Mouse (Mus musculus) heart, embryonic 10.5 days (tissue): ENCODE data around the gene Erc2. TPM values are rescaled to one million over a fixed set of nuclear protein-coding genes. Genes with fewer than 3 reads are reported as not detected.

Experiments used
- DNase-seq: peaks from one replicate; pipeline ENCODE4 v3.0.0-alpha.2; 2017; ENCODE audit warnings: low spot score
- H3K27ac ChIP-seq: fragments of 300-500 bp; sonication (generic); 2 replicates; pipeline ENCODE4 v1.5.1; 2016; ENCODE audit warnings: mild to moderate bottlenecking
- H3K27me3 ChIP-seq: fragments of 300-500 bp; sonication (generic); 2 replicates; pipeline ENCODE4 v1.6.1; 2016; ENCODE audit warnings: mild to moderate bottlenecking; ENCODE audit not compliant: poor library complexity, insufficient read depth, severe bottlenecking
- H3K36me3 ChIP-seq: fragments of 300-500 bp; sonication (generic); 2 replicates; pipeline ENCODE4 v1.6.1; 2016; ENCODE audit warnings: mild to moderate bottlenecking, moderate library complexity
- H3K4me1 ChIP-seq: fragments of 300-500 bp; sonication (generic); 2 replicates; pipeline ENCODE4 v1.6.1; 2016; ENCODE audit warnings: mild to moderate bottlenecking
- H3K4me3 ChIP-seq: fragments of 300-500 bp; sonication (generic); 2 replicates; pipeline ENCODE4 v1.5.1; 2016; ENCODE audit warnings: mild to moderate bottlenecking, moderate library complexity
- H3K9me3 ChIP-seq: fragments of 300-500 bp; sonication (generic); 2 replicates; pipeline ENCODE4 v1.6.1; 2016; ENCODE audit warnings: mild to moderate bottlenecking, moderate library complexity
- WGBS: fragments of 180-500 bp; shearing (Covaris S2); methylation state at CpG from one replicate; pipeline ENCODE4 v1.1.7; 2016; 5-methylcytosine and 5-hydroxymethylcytosine counted together
- polyA plus RNA-seq: library from polyadenylated mRNA; unstranded; fragments of >200 nt; fragmentation: Nextera tagmentation; extraction: Ambion mirVana; gene quantifications from 2 replicates; pipeline ENCODE4 v1.2.1, GENCODE M21; 2016

Gene Erc2
- polyA plus RNA-seq, 1 experiment from 2014 or later: 4.8 TPM

GRCm38 (mm10) chr14:27823897-27824296 is 201.7 kb downstream of the Erc2 start:
- DNase-seq: no peak
- Histone ChIP-seq H3K27me3 (no peaks in the 10 kb centered on the region), H3K36me3 (no peaks in the 10 kb centered on the region), H3K4me1 (no peaks in the 10 kb centered on the region), H3K27ac (no peak overlapping the region), H3K9me3 (no peaks in the 10 kb centered on the region), H3K4me3 (no peak overlapping the region)
- 78% methylated on average over 6 of the region's 6 CpGs for WGBS

GRCm38 (mm10) chr14:27826829-27827228 is 204.6 kb downstream of the Erc2 start:
- no peaks in the 10 kb centered on the region for H3K36me3 ChIP-seq
- H3K27me3 ChIP-seq: no peaks in the 10 kb centered on the region
- H3K27ac ChIP-seq: no peak overlapping the region
- no peak for DNase-seq
- H3K4me3 ChIP-seq: no peak overlapping the region
- WGBS: 84% methylated on average over 1 of the region's 1 CpGs
- no peaks in the 10 kb centered on the region for H3K9me3 ChIP-seq
- H3K4me1 ChIP-seq: no peaks in the 10 kb centered on the region

GRCm38 (mm10) chr14:27828089-27828488 is 205.9 kb downstream of the Erc2 start:
- no peak for DNase-seq

GRCm38 (mm10) chr14:27832196-27832595 is 210.0 kb downstream of the Erc2 start:
- WGBS: 79% methylated on average over 4 of the region's 4 CpGs
- Histone ChIP-seq H3K4me1 (no peaks in the 10 kb centered on the region), H3K27ac (no peak overlapping the region), H3K4me3 (no peak overlapping the region), H3K36me3 (no peaks in the 10 kb centered on the region), H3K27me3 (no peaks in the 10 kb centered on the region), H3K9me3 (no peaks in the 10 kb centered on the region)
- DNase-seq: no peak

More at GRCm38 (mm10) chr14:27828089-27828488, 205.9 kb downstream of the Erc2 start:
- 74% methylated on average over 2 of the region's 2 CpGs for WGBS
- Histone ChIP-seq H3K27ac (no peak overlapping the region), H3K4me1 (no peaks in the 10 kb centered on the region), H3K27me3 (no peaks in the 10 kb centered on the region), H3K4me3 (no peak overlapping the region), H3K9me3 (no peaks in the 10 kb centered on the region), H3K36me3 (no peaks in the 10 kb centered on the region)

GRCm38 (mm10) chr14:27835351-27835750 is 213.1 kb downstream of the Erc2 start:
- DNase-seq: no peak
- Histone ChIP-seq H3K9me3 (no peaks in the 10 kb centered on the region), H3K27me3 (no peaks in the 10 kb centered on the region), H3K4me3 (no peak overlapping the region), H3K36me3 (no peaks in the 10 kb centered on the region), H3K27ac (no peak overlapping the region), H3K4me1 (no peaks in the 10 kb centered on the region)
- 83% methylated on average over 1 of the region's 1 CpGs for WGBS

- DNase-seq: no peak
- Histone ChIP-seq H3K4me3 (no peak overlapping the region), H3K9me3 (no peaks in the 10 kb centered on the region), H3K4me1 (no peaks in the 10 kb centered on the region), H3K27me3 (no peaks in the 10 kb centered on the region), H3K27ac (no peak overlapping the region), H3K36me3 (no peaks in the 10 kb centered on the region)
- WGBS: 75% methylated on average over 6 of the region's 6 CpGs
Measured at GRCm38 (mm10) chr14:27837601-27838105, 215.4 kb downstream of the Erc2 start.

GRCm38 (mm10) chr14:27840120-27840519 is 217.9 kb downstream of the Erc2 start:
- 79% methylated on average over 1 of the region's 1 CpGs for WGBS
- Histone ChIP-seq H3K9me3 (no peaks in the 10 kb centered on the region), H3K4me1 (no peaks in the 10 kb centered on the region), H3K27me3 (no peaks in the 10 kb centered on the region), H3K36me3 (no peaks in the 10 kb centered on the region), H3K4me3 (no peak overlapping the region), H3K27ac (no peak overlapping the region)
- DNase-seq: no peak

- H3K4me3 ChIP-seq: no peak overlapping the region
- H3K9me3 ChIP-seq: no peaks in the 10 kb centered on the region
- no peaks in the 10 kb centered on the region for H3K36me3 ChIP-seq
- H3K27ac ChIP-seq: no peak overlapping the region
- H3K27me3 ChIP-seq: no peaks in the 10 kb centered on the region
- no peak for DNase-seq
- no peaks in the 10 kb centered on the region for H3K4me1 ChIP-seq
- 70% methylated on average over 2 of the region's 2 CpGs for WGBS
Measured at GRCm38 (mm10) chr14:27846875-27847274, 224.6 kb downstream of the Erc2 start.

- Histone ChIP-seq H3K27ac (no peak overlapping the region), H3K4me1 (no peaks in the 10 kb centered on the region), H3K9me3 (no peaks in the 10 kb centered on the region), H3K36me3 (no peaks in the 10 kb centered on the region), H3K4me3 (no peak overlapping the region), H3K27me3 (no peaks in the 10 kb centered on the region)
- no peak for DNase-seq
- 88% methylated on average over 3 of the region's 3 CpGs for WGBS
Measured at GRCm38 (mm10) chr14:27847291-27847690, 225.1 kb downstream of the Erc2 start.

- H3K36me3 ChIP-seq: no peaks in the 10 kb centered on the region
- WGBS: 82% methylated on average over 2 of the region's 2 CpGs
- H3K4me1 ChIP-seq: no peaks in the 10 kb centered on the region
- no peaks in the 10 kb centered on the region for H3K9me3 ChIP-seq
- no peak overlapping the region for H3K27ac ChIP-seq
- H3K4me3 ChIP-seq: no peak overlapping the region
- DNase-seq: no peak
- H3K27me3 ChIP-seq: no peaks in the 10 kb centered on the region
Measured at GRCm38 (mm10) chr14:27851231-27851630, 229.0 kb downstream of the Erc2 start.

- Histone ChIP-seq H3K4me3 (no peak overlapping the region), H3K4me1 (no peaks in the 10 kb centered on the region), H3K27me3 (no peaks in the 10 kb centered on the region), H3K36me3 (no peaks in the 10 kb centered on the region), H3K9me3 (no peaks in the 10 kb centered on the region), H3K27ac (no peak overlapping the region)
- no peak for DNase-seq
- 80% methylated on average over 6 of the region's 6 CpGs for WGBS
Measured at GRCm38 (mm10) chr14:27852606-27853005, 230.4 kb downstream of the Erc2 start.

GRCm38 (mm10) chr14:27860371-27861046 is 238.3 kb downstream of the Erc2 start:
- H3K27ac ChIP-seq: no peak overlapping the region
- H3K4me3 ChIP-seq: no peak overlapping the region
- 87% methylated on average over 6 of the region's 6 CpGs for WGBS
- H3K9me3 ChIP-seq: no peaks in the 10 kb centered on the region
- no peaks in the 10 kb centered on the region for H3K27me3 ChIP-seq
- no peak for DNase-seq
- H3K36me3 ChIP-seq: no peaks in the 10 kb centered on the region
- H3K4me1 ChIP-seq: peaks cover 5% of the 10 kb centered on the region; the same call in 1 of the 2 replicates

- Histone ChIP-seq H3K27ac (no peak overlapping the region), H3K4me1 (peaks cover 5% of the 10 kb centered on the region; the same call in 1 of the 2 replicates), H3K9me3 (no peaks in the 10 kb centered on the region), H3K36me3 (no peaks in the 10 kb centered on the region), H3K4me3 (no peak overlapping the region), H3K27me3 (no peaks in the 10 kb centered on the region)
- no peak for DNase-seq
Measured at GRCm38 (mm10) chr14:27862299-27862698, 240.1 kb downstream of the Erc2 start.

GRCm38 (mm10) chr14:27867386-27867785 is 245.2 kb downstream of the Erc2 start:
- Histone ChIP-seq H3K27me3 (no peaks in the 10 kb centered on the region), H3K27ac (no peak overlapping the region), H3K36me3 (no peaks in the 10 kb centered on the region), H3K9me3 (no peaks in the 10 kb centered on the region), H3K4me3 (no peak overlapping the region), H3K4me1 (peaks cover 5% of the 10 kb centered on the region; the same call in 1 of the 2 replicates)
- no peak for DNase-seq
